Mouse (Mus musculus) spleen, adult 2 months (tissue): ENCODE data around the gene Pcbp3. TPM values are rescaled to one million over a fixed set of nuclear protein-coding genes. Genes with fewer than 3 reads are reported as not detected.
A peak's percentile ranks its signal among the peaks of the same experiment; 100 is the strongest.

Source experiments
- DNase-seq, 2 experiments: peaks; one replicate each; pipeline versions ENCODE4 v3.0.0 to v3.0.0-alpha.2; 2012 to 2021; ENCODE audit warnings: low spot score in 2 of 2, low read depth in 1 of 2
- H3K27ac ChIP-seq: fragments of 200-500 bp; 2 replicates; pipeline ENCODE4 v1.5.1; 2012; ENCODE audit warnings: low read length, inconsistent platforms; ENCODE audit not compliant: insufficient read depth
- H3K27me3 ChIP-seq: fragments of 200-500 bp; 2 replicates; pipeline ENCODE4 v1.6.1; 2012; ENCODE audit warnings: mild to moderate bottlenecking, moderate library complexity, low read length, inconsistent platforms; ENCODE audit not compliant: control insufficient read depth, insufficient read depth
- H3K36me3 ChIP-seq: fragments of 200-500 bp; 2 replicates; pipeline ENCODE4 v1.6.1; 2012; ENCODE audit warnings: mild to moderate bottlenecking, low read length, inconsistent platforms; ENCODE audit not compliant: control insufficient read depth, insufficient read depth
- H3K4me1 ChIP-seq: fragments of 200-500 bp; 2 replicates; pipeline ENCODE4 v1.6.1; 2011; ENCODE audit warnings: inconsistent platforms; ENCODE audit not compliant: control insufficient read depth, insufficient read depth, insufficient read length
- H3K4me3 ChIP-seq: fragments of 200-500 bp; 2 replicates; pipeline ENCODE4 v1.5.1; 2011; ENCODE audit warnings: mild to moderate bottlenecking, inconsistent platforms; ENCODE audit not compliant: insufficient read depth, insufficient read length; ENCODE audit errors: extremely low read depth
- CTCF ChIP-seq: fragments of 200-500 bp; IDR thresholded peaks from 2 replicates; pipeline ENCODE4 v1.5.1; 2011; ENCODE audit warnings: mild to moderate bottlenecking, inconsistent platforms; ENCODE audit not compliant: insufficient read depth, insufficient read length, insufficient replicate concordance; ENCODE audit errors: extremely low read depth
- POLR2A ChIP-seq: fragments of 200-500 bp; IDR thresholded peaks from 2 replicates; pipeline ENCODE4 v1.6.1; 2011; ENCODE audit warnings: low read depth, low read length, inconsistent platforms
- WGBS: fragments of 180-500 bp; shearing (Covaris S2); methylation state at CpG from one replicate; pipeline ENCODE4 v1.1.7; 2018; 5-methylcytosine and 5-hydroxymethylcytosine counted together
- polyA plus RNA-seq: library from polyadenylated mRNA; depleted of rRNA; stranded (reverse); fragments of >200 nt; gene quantifications from 2 replicates; pipeline ENCODE4 v1.2.3, GENCODE M21; 2012

The Pcbp3 gene
- polyA plus RNA-seq, 1 experiment, result 3.8 TPM

DNA sequence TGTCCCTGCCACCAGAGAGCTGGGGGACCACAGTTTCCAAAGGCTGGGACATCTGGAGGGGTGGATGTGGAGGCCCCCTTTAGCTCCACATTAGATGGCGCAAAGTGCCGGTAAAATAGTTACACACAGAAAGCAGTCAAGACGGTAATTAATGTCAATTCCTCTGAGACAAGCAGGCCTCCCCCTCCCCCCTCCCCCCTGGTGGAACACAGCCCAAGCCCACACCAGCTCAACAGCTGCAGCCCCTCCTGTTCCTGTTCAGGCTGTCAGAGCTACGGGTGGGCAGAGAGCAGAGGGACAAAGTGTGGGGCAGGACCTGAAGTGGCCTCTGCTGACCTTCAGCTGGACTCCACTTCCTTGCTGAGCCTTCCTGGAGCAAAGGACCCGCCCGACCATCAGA is 2.7 kb upstream of the Pcbp3 start:
- H3K4me3 ChIP-seq, result no peak overlapping the region
- 22% methylated on average over 6 of the region's 6 CpGs for WGBS
- H3K27ac ChIP-seq, result no peak overlapping the region
- peaks cover 10% of the 10 kb centered on the region for H3K4me1 ChIP-seq
- no peak for TF ChIP-seq CTCF
- no peak for TF ChIP-seq POLR2A
- DNase-seq, result no peak
- peaks cover 4% of the 10 kb centered on the region; the same call in 1 of the 2 replicates for H3K27me3 ChIP-seq
- no peaks in the 10 kb centered on the region for H3K36me3 ChIP-seq

DNA sequence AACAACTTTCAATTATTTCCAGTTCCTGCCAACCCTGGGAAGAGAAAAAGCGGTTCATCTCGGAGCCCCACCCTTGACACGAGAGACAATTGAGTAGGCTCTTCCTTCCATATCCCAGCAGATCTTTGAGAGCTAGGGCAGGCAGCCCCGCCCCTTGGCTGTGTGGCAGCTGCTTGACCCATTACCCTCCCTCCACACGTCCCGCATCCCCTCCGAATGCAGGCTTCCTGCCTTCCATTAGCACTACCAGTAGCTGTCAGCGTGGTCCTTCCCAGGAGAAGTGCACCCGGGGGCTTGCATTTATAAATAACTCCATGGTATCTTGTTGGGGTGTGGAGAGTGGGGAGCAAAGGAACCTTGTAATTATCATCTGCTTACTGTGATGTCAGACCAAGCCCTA is 2.3 kb upstream of the Pcbp3 start:
- Histone ChIP-seq H3K27me3 (peaks cover 4% of the 10 kb centered on the region; the same call in 1 of the 2 replicates), H3K36me3 (no peaks in the 10 kb centered on the region), H3K27ac (no peak overlapping the region), H3K4me3 (no peak overlapping the region), H3K4me1 (peaks cover 10% of the 10 kb centered on the region)
- WGBS, result 60% methylated on average over 9 of the region's 9 CpGs
- TF ChIP-seq CTCF, result no peak
- no peak for DNase-seq

DNA sequence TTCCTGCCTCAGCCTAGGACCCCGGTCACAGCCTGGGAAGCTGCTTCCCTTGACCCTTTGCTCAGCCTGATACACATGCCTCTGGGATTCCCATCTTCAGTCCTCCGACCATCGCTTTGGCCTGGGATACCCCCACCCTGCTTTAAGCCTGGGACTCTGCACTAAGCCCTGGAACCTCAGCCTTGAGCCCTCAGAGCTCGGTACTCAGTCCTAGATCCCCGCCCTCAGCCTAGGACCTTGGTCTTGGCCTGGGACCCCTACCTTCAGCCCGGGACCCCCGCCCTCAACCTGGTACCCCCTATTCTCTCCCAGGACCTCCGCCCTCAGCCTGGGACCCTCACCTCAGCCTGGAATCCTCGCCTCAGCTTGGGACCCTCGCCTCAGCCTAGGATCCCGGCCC is 531 bp downstream of the Pcbp3 start:
- TF ChIP-seq CTCF (no peak), POLR2A (no peak)
- H3K4me1 ChIP-seq, result peaks cover 10% of the 10 kb centered on the region
- H3K4me3 ChIP-seq, result peak overlapping the region; percentile 76
- H3K27me3 ChIP-seq, result peaks cover 4% of the 10 kb centered on the region; the same call in 1 of the 2 replicates
- 31% methylated on average over 11 of the region's 11 CpGs for WGBS
- peak in 1 of 2 experiments; percentile 24 for DNase-seq
- H3K36me3 ChIP-seq, result no peaks in the 10 kb centered on the region
- no peak overlapping the region for H3K27ac ChIP-seq

DNA sequence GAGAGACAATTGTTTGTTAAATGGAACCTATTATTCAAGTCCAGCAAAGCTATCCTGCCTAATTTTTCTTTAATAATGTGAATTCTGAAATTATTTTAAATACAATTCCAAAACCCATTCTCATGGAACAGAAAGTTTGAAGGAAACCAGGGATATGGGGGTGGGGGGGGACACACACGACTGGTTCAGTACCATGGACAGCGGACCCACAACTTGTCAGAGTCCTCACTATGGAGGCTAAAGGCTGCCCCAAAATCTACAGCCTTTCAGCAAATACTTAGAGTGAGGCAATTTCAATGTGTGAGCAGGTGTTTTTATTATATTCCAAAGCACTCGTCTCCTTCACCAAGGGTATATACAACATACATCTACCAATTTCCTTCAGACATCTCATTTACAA is 3.5 kb downstream of the Pcbp3 start:
- H3K27me3 ChIP-seq, result peaks cover 4% of the 10 kb centered on the region; the same call in 1 of the 2 replicates
- no peaks in the 10 kb centered on the region for H3K36me3 ChIP-seq
- peaks cover 10% of the 10 kb centered on the region for H3K4me1 ChIP-seq
- no peak overlapping the region for H3K4me3 ChIP-seq
- TF ChIP-seq CTCF (no peak), POLR2A (no peak)
- WGBS, result 64% methylated on average over 3 of the region's 3 CpGs
- no peak for DNase-seq
- no peak overlapping the region for H3K27ac ChIP-seq

DNA sequence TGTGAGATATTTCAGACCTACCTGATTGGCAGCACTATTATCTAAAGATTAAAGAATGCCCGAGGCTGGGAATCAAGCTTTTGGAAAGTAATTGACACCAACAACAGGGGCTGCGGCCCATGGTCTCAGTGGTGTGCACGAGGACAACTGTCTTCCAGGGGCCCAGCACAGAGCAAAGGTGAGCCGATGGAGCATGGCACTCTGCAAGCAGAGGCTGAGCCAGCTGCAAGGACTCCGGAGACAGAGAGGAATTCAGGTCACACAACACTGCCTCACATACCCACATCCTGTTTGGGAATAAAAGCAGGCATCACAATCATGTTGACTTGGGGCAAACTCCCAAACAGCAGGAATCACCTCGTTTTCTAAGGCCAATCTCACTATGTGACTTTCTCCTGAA is 5.5 kb downstream of the Pcbp3 start:
- peaks cover under 1% of the 10 kb centered on the region; the same call in 1 of the 2 replicates for H3K4me1 ChIP-seq
- no peak for TF ChIP-seq POLR2A
- no peak for TF ChIP-seq CTCF
- 0 out of 2 replicates have a peak, but pooled peaks cover 1% of the 10 kb centered on the region for H3K27me3 ChIP-seq
- 39% methylated on average over 6 of the region's 6 CpGs for WGBS
- no peak overlapping the region for H3K27ac ChIP-seq
- DNase-seq, result no peak
- H3K4me3 ChIP-seq, result no peak overlapping the region
- H3K36me3 ChIP-seq, result no peaks in the 10 kb centered on the region

DNA sequence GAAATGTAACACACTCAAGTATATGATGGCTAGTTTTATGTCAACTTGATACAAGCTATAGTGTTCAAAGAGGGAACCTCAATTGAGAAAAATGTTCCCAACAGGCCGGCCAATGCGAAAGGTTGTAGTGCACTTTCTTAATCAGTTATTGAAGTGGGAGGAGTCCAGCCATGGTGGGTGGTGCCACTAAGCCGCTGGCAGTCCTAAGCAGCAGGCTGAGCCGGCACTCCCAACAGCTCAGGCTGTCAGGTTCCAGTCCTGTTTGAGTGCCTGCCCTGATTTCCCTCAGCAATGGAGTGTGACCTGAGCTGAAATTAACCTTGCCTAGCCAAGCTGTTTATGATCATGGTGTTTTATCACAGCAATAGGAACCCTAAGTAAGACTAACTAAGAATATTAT is 20.6 kb downstream of the Pcbp3 start:
- Histone ChIP-seq H3K36me3 (no peaks in the 10 kb centered on the region), H3K27ac (no peak overlapping the region), H3K4me1 (no peaks in the 10 kb centered on the region), H3K4me3 (no peak overlapping the region), H3K27me3 (no peaks in the 10 kb centered on the region)
- no peak for TF ChIP-seq POLR2A
- no peak for TF ChIP-seq CTCF
- WGBS, result 91% methylated on average over 4 of the region's 4 CpGs
- DNase-seq, result no peak

DNA sequence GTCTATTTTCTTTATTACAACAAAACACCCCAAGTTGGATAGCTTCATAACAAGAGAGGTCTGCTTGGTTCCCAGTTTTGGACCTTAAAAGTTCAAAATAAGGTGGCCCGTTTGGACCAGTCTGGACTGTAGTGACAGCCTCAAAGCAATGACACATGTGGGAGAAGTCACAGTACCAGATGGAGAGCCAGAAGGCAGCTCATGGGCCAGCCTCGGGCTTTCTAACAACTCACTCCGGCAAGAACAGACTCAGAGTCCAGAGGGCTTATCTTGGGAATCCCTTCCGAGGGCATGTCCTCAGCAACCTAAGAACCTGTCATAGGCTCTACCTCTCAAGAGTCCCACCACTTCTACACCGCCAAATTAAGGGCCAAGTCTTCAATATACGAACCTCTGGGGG is 24.9 kb downstream of the Pcbp3 start:
- H3K36me3 ChIP-seq, result no peaks in the 10 kb centered on the region
- no peak for DNase-seq
- WGBS, result 83% methylated on average over 6 of the region's 6 CpGs
- no peaks in the 10 kb centered on the region for H3K27me3 ChIP-seq
- no peak overlapping the region for H3K27ac ChIP-seq
- TF ChIP-seq POLR2A (no peak), CTCF (no peak)
- H3K4me1 ChIP-seq, result no peaks in the 10 kb centered on the region
- no peak overlapping the region for H3K4me3 ChIP-seq

DNA sequence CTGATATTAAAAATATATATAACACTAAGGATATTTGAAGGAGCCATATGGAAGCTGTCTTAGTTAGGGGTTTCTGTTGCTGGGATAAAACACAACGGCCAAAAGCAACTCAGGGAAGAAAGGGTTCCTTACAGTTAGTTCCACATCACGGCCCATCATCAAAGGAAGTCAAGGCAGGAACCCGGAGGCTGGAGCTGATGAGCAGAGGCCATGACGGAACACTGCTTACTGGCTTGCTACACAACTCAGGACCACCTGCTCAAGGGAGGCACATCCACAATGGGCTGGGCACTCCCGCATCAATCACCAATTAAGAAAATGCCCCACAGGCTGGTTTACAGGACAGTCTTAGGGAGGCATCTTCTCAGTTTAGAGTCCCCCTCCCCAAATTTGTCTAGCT is 26.9 kb downstream of the Pcbp3 start:
- Histone ChIP-seq H3K27ac (no peak overlapping the region), H3K4me1 (no peaks in the 10 kb centered on the region), H3K36me3 (no peaks in the 10 kb centered on the region), H3K4me3 (no peak overlapping the region), H3K27me3 (no peaks in the 10 kb centered on the region)
- WGBS, result 82% methylated on average over 5 of the region's 5 CpGs
- no peak for DNase-seq
- no peak for TF ChIP-seq CTCF
- no peak for TF ChIP-seq POLR2A
